Mouse (Mus musculus) neutrophil, adult 5-6 weeks (primary cell): Measurements from ENCODE around the gene AU022252. TPM values are rescaled to one million over a fixed set of nuclear protein-coding genes. Genes with fewer than 3 reads are reported as not detected.
"Not testable (repeated sequence)": the region's sequence is repeated elsewhere in the genome, so short reads cannot be mapped to it uniquely, and the experiment has no call there.

Experiments
- ATAC-seq: fragments of 151-379, 151-347 bp; 2 replicates; pipeline ENCODE4 v1.8.0; 2017; ENCODE audit warnings: mild to moderate bottlenecking, moderate TSS enrichment; ENCODE audit not compliant: insufficient number of reproducible peaks, poor library complexity, low FRiP score, severe bottlenecking; ENCODE audit errors: extremely low read depth
- total RNA-seq: library from RNA; stranded (forward); fragments of 200-1000 nt; gene quantifications from 2 replicates; pipeline ENCODE4 v1.2.3, GENCODE M21; 2017

Gene AU022252
- total RNA-seq: 5.9 and 8.1 TPM in 2 replicates

DNA sequence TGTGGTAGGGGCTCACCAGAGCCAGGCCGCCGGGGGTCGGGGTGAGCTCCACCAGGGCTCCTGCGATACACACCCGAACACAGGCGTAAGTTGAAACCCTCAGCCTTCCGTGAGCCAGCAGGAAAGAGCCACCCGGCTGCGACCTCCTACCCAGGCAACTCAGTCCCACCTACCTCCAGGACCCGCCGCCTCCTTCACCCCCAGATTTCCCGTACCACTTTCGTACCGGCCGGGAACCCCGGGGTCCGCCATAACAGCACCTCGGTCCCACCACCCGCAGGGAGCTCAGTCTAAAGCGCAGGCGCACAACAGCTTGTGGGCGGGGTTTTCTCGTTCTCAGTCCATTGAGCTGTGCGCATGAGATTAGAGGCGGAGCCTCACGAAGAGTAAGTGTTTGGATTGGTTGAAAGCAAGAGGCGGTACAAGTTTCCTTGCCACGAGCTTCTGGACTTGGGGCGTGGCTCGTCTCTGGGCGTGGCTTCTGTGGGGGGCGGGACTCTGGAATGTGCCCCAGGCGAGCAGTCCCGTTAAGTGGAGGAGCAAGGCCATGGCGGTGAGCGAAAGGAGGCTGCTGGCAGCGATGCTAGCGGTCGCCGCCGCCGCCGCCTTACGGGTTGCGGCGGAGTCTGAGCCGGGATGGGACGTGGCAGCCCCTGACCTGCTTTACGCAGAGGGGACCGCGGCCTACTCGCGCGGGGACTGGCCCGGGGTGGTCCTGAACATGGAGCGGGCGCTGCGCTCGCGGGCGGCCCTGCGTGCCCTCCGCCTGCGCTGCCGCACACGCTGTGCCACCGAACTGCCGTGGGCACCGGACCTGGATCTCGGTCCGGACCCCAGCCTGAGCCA, at the start of gene AU022252, which contains the start of gene P3h1:
AU022252 (minus strand) TSS at position 303 of the 846 bp plus-strand sequence.
P3h1 (plus strand) TSS at position 506 of the 846 bp plus-strand sequence.
- peak; percentile 99 for ATAC-seq

- ATAC-seq: not testable (repeated sequence)
These were observed 46.3 kb upstream of the AU022252 start for GRCm38 (mm10) chr4:119278784-119279183.

GRCm38 (mm10) chr4:119275726-119276125, 43.2 kb upstream of the AU022252 start:
- ATAC-seq: no peak

- ATAC-seq: no peak
These were observed 42.7 kb upstream of the AU022252 start for GRCm38 (mm10) chr4:119275226-119275625.

- ATAC-seq: no peak
These were observed 42.1 kb upstream of the AU022252 start for GRCm38 (mm10) chr4:119274627-119275026.

GRCm38 (mm10) chr4:119266606-119267005, 34.1 kb upstream of the AU022252 start:
- no peak for ATAC-seq

GRCm38 (mm10) chr4:119263459-119263858, 30.9 kb upstream of the AU022252 start:
- no peak for ATAC-seq

DNA sequence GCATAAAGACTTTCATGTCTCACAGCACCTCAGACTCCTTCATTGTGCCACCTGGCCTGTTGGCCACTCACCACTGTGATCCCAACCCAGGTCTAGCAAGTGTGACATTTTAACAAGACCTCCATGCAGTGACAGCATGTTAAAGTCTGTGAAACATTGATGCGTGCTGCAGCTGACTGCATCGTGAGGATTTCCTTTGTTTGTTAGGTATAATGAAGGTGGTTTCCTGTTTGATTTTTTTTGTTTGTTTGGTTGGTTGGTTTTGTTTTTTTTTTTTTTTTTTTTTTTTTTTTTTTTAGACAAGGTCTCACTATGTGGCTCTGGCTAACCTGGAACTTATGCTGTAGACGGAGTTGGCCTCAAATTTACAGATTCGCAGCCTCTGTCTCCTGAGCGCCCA, 30.0 kb upstream of the AU022252 start:
- no peak for ATAC-seq

- no peak for ATAC-seq
These were observed 28.7 kb upstream of the AU022252 start for GRCm38 (mm10) chr4:119261087-119261713.

GRCm38 (mm10) chr4:119259344-119260254, 27.1 kb upstream of the AU022252 start:
- no peak; the same call in 1 of the 2 replicates for ATAC-seq

- no peak for ATAC-seq
These were observed 24.6 kb upstream of the AU022252 start for GRCm38 (mm10) chr4:119257083-119257482.

DNA sequence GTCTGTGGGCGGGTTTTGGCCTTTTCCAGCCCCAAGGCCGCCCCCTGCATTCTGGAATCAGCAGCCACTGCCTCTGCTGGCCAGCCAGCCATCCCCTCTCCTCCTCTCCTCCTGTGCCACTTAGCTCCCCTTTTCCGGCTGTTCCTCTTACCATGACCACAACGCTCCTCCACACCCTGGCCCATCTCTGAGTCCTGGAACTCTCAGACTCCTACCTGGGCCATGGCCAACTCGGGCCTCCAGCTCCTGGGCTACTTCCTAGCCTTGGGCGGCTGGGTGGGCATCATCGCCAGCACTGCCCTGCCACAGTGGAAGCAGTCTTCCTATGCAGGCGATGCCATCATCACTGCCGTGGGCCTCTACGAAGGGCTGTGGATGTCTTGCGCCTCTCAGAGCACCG, 22.8 kb upstream of the AU022252 start, which contains the start of gene Cldn19:
Cldn19 (plus strand) TSS at position 64 of the 400 bp plus-strand sequence.
- ATAC-seq: no peak

GRCm38 (mm10) chr4:119254012-119254618, 21.6 kb upstream of the AU022252 start:
- no peak for ATAC-seq

DNA sequence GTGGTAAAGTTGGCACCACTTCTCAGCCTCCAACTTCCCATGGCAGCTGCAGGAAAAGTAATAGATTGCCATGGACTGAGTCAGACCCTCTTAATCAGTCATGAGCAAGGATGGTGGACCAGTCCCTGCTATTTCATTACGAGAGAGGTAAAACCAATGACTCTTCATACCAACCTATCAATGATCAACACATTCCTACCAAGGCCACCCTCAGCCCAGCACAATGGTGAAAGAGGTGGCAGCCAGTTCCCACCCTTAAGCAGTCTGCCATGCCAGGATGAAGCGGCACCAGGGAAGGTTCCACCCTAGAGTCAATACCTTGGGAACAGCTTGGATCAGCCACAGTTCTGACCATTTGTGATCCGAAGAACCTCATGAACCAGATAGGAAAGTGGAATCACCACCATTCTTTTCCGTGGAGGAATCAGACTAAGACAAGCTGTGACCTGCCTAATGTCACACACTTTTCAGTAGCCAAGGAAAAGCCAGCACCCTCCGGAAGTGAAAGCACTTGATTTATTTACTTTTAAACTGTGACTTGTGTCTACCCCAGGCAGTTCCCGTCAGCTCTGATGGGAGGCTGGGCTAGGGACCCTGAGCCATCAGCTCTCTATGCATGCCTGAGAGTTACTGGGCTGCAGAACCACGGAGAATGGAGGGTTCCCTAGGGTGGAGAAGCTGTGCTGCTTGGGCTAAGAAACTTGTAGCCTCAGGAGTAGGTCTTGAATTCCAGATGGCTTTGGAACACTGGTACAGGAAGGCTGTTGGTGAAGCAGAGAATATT, 19.7 kb upstream of the AU022252 start:
- no peak for ATAC-seq

- no peak for ATAC-seq
These were observed 16.0 kb upstream of the AU022252 start for GRCm38 (mm10) chr4:119248407-119248965.

- peak; percentile 53; the same call in 1 of the 2 replicates for ATAC-seq
These were observed 15.1 kb upstream of the AU022252 start for GRCm38 (mm10) chr4:119247462-119248235.

GRCm38 (mm10) chr4:119246688-119247225, 14.2 kb upstream of the AU022252 start:
- ATAC-seq: no peak
